Mouse (Mus musculus) thymus, adult 2 months (tissue): ENCODE measurements at regions not wholly inside any gene's neighbourhood (a gene's known extent, or its start where the extent isn't known, plus 50 kb on each side); places are given as distances from the start of the nearest gene placed in this dataset.

ENCODE experiments used
- DNase-seq: peaks from one replicate; pipeline ENCODE4 v3.0.0; 2021
- H3K27ac ChIP-seq: fragments of 200-500 bp; 2 replicates; pipeline ENCODE4 v1.5.1; 2012; ENCODE audit warnings: low read length, control low read depth; ENCODE audit not compliant: control insufficient read depth, insufficient read depth
- H3K27me3 ChIP-seq: fragments of 200-500 bp; 2 replicates; pipeline ENCODE4 v1.6.1; 2012; ENCODE audit warnings: mild to moderate bottlenecking, low read length, moderate library complexity, mixed read lengths; ENCODE audit not compliant: control insufficient read depth, insufficient read depth
- H3K36me3 ChIP-seq: fragments of 200-500 bp; 2 replicates; pipeline ENCODE4 v1.6.1; 2012; ENCODE audit warnings: mild to moderate bottlenecking, low read length, moderate library complexity; ENCODE audit not compliant: control insufficient read depth, insufficient read depth
- H3K4me1 ChIP-seq: fragments of 200-500 bp; replicated peaks from 2 replicates; pipeline ENCODE4 v1.6.1; 2012; ENCODE audit warnings: low read length; ENCODE audit not compliant: control insufficient read depth, insufficient read depth
- H3K4me3 ChIP-seq: fragments of 200-500 bp; 2 replicates; pipeline ENCODE4 v1.5.1; 2012; ENCODE audit warnings: mild to moderate bottlenecking, low read length, control low read depth, moderate library complexity; ENCODE audit not compliant: control insufficient read depth, insufficient read depth
- CTCF ChIP-seq: fragments of 200-500 bp; IDR thresholded peaks from 2 replicates; pipeline ENCODE4 v1.5.1; 2012; ENCODE audit warnings: mild to moderate bottlenecking, control low read depth, low read length, moderate library complexity, borderline replicate concordance; ENCODE audit not compliant: control insufficient read depth, poor library complexity, insufficient read depth; ENCODE audit errors: extremely low read depth
- POLR2A ChIP-seq: fragments of 200-500 bp; IDR thresholded peaks from 2 replicates; pipeline ENCODE4 v1.6.1; 2012; ENCODE audit warnings: mild to moderate bottlenecking, low read length, control low read depth, moderate library complexity; ENCODE audit not compliant: control insufficient read depth, poor library complexity, insufficient read depth; ENCODE audit errors: extremely low read depth
- WGBS: fragments of 180-500 bp; shearing (Covaris S2); methylation state at CpG from one replicate; pipeline ENCODE4 v1.1.7; 2018; 5-methylcytosine and 5-hydroxymethylcytosine counted together

DNA sequence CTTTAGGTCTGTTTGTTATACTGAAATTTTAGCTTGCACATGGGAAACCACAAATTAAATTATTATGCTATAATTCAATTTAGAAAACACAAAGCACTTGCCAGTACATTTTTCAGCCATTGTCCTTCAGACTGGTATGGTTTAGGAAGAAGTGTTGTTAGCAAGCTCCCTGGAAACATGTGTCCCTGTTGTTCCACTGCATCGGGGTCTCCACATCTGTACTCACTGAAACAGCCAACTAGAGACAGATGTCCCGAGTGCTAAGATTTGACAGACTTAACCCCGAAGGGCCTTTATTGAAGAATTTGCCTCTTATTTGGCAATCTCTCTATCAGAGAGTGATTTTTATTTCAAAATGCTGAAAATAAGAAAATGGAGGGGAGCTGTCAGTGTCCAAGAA is 362.6 kb downstream of the Rfpl4b start:
- WGBS: 84% methylated on average over 3 of the region's 3 CpGs
- Histone ChIP-seq H3K4me3 (no peak overlapping the region), H3K27ac (no peak overlapping the region), H3K27me3 (no peaks in the 10 kb centered on the region), H3K36me3 (no peaks in the 10 kb centered on the region), H3K4me1 (no peaks in the 10 kb centered on the region)
- DNase-seq: no peak
- TF ChIP-seq POLR2A (no peak), CTCF (no peak)

- H3K36me3 ChIP-seq: no peaks in the 10 kb centered on the region
- no peak overlapping the region for H3K4me3 ChIP-seq
- TF ChIP-seq POLR2A (no peak), CTCF (no peak)
- H3K4me1 ChIP-seq: no peaks in the 10 kb centered on the region
- H3K27me3 ChIP-seq: no peaks in the 10 kb centered on the region
- no peak overlapping the region for H3K27ac ChIP-seq
- 83% methylated on average over 3 of the region's 3 CpGs for WGBS
- DNase-seq: no peak
Measured at GRCm38 (mm10) chr10:38458424-38458823, 363.2 kb downstream of the Rfpl4b start.

GRCm38 (mm10) chr10:38456786-38457185 is 364.8 kb downstream of the Rfpl4b start:
- TF ChIP-seq CTCF (no peak), POLR2A (no peak)
- no peak for DNase-seq
- H3K36me3 ChIP-seq: no peaks in the 10 kb centered on the region
- H3K4me1 ChIP-seq: no peaks in the 10 kb centered on the region
- no peak overlapping the region for H3K4me3 ChIP-seq
- H3K27me3 ChIP-seq: no peaks in the 10 kb centered on the region
- H3K27ac ChIP-seq: no peak overlapping the region

- no peaks in the 10 kb centered on the region for H3K4me1 ChIP-seq
- WGBS: 84% methylated on average over 4 of the region's 4 CpGs
- H3K4me3 ChIP-seq: no peak overlapping the region
- no peak for TF ChIP-seq POLR2A
- TF ChIP-seq CTCF: no peak
- DNase-seq: no peak
- no peak overlapping the region for H3K27ac ChIP-seq
- H3K27me3 ChIP-seq: no peaks in the 10 kb centered on the region
- H3K36me3 ChIP-seq: no peaks in the 10 kb centered on the region
Measured at GRCm38 (mm10) chr10:38449263-38449662, 372.3 kb downstream of the Rfpl4b start.

GRCm38 (mm10) chr10:38447706-38448105 is 373.9 kb downstream of the Rfpl4b start:
- H3K27ac ChIP-seq: no peak overlapping the region
- no peak for DNase-seq
- H3K36me3 ChIP-seq: no peaks in the 10 kb centered on the region
- no peaks in the 10 kb centered on the region for H3K27me3 ChIP-seq
- H3K4me3 ChIP-seq: no peak overlapping the region
- no peaks in the 10 kb centered on the region for H3K4me1 ChIP-seq
- 97% methylated on average over 1 of the region's 1 CpGs for WGBS
- TF ChIP-seq CTCF (no peak), POLR2A (no peak)

- Histone ChIP-seq H3K4me1 (no peaks in the 10 kb centered on the region), H3K4me3 (no peak overlapping the region), H3K27ac (no peak overlapping the region), H3K27me3 (no peaks in the 10 kb centered on the region), H3K36me3 (no peaks in the 10 kb centered on the region)
- DNase-seq: no peak
- TF ChIP-seq POLR2A (no peak), CTCF (no peak)
Measured at GRCm38 (mm10) chr10:38447256-38447655, 374.3 kb downstream of the Rfpl4b start.

- no peak overlapping the region for H3K27ac ChIP-seq
- no peak for DNase-seq
- no peaks in the 10 kb centered on the region for H3K27me3 ChIP-seq
- H3K36me3 ChIP-seq: no peaks in the 10 kb centered on the region
- no peak overlapping the region for H3K4me3 ChIP-seq
- TF ChIP-seq POLR2A (no peak), CTCF (no peak)
- H3K4me1 ChIP-seq: no peaks in the 10 kb centered on the region
- WGBS: over 99% methylated on average over 2 of the region's 2 CpGs
Measured at GRCm38 (mm10) chr10:38439286-38439685, 382.3 kb downstream of the Rfpl4b start.
